Mouse (Mus musculus): Measurements from ENCODE around the gene Cox11. TPM values are rescaled to one million over a fixed set of nuclear protein-coding genes. Genes with fewer than 3 reads are reported as not detected.

Cox11 gene
- total RNA-seq, 2 experiments from 2014 or later: 25.2 to 25.9 TPM

DNA sequence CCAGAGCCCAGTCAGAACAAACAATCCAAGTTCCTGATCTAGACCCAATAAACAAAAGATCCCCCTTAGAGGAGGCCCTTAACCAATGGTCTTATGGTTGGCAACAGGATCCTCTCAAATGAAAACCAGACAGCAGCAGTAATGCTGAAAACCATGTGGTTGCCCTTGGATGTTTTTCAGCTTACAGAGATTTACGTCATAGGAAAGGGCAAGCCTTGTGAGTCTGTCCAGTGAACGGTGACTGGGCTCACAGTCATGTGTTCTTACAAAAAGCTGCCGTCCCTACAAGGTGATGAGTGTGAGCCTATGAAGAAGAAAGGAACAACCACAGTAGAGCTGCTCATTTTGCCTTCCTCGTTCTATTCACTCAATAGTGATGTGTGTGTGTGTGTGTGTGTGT lies 22.7 kb downstream of the Cox11 start:
- intact Hi-C loops (cut with DNase I): no loop called here
- DNase-seq (ENCODE audit: low spot score in 2 of 2): no peak

DNA sequence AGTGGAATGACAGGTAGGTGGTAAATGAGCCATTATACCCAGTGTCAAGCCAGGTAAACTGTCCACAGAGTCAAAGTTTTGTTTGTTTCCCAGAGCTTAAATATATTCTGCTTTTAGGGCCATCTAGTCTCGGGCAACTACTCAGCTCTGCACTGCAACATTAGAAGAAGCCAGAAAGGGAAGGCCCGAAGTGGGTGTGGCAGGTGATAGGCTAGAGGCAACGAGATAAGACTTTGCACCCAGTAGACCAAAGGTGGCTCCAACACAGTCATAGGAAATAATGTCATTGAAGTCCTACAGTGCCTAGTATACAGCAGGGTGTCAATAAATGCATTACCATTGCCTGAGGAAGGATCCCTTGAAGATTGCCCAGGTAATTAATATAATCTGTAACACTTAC lies 25.1 kb downstream of the Cox11 start:
- intact Hi-C loops (cut with DNase I): no loop called here
- no peak for DNase-seq (ENCODE audit: low spot score in 2 of 2)

DNA sequence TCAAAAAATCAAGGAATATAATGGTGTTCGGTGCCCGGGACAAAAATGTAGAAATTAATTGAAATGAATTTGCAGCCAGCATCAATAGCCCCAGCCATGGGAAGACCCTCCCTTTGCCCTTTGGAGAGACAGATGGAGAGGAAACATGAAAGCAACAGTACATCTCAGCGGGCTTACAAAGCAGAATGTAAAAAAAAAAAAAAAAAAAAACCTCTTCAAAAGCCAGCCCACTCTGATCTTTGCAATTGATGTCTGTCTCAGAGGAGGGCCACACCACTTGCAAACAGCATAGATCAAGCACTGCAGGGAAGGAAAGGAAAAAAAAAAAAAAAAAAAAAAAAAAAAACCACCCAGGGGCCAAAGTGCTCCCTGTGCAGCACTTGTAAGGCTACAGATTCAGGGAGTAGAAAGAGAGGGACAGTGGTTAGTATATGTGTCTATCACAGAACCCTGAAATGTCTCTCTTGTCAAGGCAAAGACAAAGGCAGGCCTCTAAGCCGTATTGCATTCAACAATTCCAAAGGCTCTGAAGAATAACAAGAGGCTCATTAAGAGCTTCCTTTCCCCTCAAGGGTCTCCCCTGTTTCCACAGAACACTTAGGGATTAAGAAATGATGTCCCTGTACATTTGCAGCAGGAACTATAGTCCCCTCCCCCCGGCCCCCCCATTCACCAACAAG lies 25.8 kb downstream of the Cox11 start:
- intact Hi-C loops (cut with DNase I): no loop called here

DNA sequence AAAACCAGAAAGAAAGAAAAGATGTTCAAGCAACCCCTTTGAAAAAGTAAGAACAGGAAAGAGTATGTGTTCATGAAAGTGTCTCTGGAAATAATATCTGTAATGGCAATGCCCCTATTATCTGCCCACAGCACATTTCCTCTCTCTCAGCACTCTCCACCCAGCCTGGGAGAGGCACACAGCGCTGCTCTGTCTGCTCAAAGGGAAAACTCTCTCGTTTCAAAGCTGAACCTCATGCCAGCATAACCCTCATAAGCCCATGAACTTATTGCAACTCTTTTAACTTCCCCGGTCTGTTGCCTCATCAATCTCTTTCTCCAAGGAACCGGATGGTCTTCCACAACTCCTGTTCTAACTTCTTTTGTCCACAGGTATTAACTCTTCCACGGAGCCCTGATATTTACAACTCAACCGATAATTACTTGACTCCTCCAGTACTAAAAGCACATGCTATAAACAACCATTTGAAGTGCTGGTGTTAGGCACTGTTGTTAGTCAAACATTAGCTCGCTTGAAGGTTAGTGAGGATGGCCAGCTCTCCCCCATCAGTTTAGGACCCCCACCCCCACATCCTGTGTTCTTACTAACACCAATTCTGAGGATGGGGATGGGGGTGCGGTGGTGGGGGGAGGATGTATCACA lies 26.5 kb downstream of the Cox11 start:
- intact Hi-C loops (cut with DNase I): no loop called here
- no peak for DNase-seq (ENCODE audit: low spot score in 2 of 2)

More for the DNA sequence above, 25.8 kb downstream of the Cox11 start:
- DNase-seq (ENCODE audit: low spot score in 2 of 2): no peak

DNA sequence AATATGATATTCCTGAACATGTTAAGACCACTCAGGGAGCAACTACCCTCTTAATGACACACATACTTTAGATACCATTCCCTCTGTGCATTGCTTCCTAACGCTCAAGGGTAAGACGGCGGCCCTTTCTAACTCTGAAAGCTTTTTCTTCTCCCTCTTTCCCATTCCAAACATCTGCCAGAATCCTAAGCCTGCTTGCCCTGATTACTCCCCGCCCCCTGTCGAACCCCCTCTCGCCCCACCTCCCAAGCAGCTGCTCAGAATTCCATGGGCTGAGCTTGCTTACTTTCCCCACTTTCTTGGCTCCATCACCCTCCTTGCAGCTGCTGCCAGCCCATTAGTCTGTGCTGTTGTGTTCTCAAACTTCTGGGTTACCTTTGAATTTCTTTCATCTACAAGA lies 27.2 kb downstream of the Cox11 start:
- intact Hi-C loops (cut with DNase I): no loop called here
- peak; percentile 35 to 41 for DNase-seq (ENCODE audit: low spot score in 2 of 2)

DNA sequence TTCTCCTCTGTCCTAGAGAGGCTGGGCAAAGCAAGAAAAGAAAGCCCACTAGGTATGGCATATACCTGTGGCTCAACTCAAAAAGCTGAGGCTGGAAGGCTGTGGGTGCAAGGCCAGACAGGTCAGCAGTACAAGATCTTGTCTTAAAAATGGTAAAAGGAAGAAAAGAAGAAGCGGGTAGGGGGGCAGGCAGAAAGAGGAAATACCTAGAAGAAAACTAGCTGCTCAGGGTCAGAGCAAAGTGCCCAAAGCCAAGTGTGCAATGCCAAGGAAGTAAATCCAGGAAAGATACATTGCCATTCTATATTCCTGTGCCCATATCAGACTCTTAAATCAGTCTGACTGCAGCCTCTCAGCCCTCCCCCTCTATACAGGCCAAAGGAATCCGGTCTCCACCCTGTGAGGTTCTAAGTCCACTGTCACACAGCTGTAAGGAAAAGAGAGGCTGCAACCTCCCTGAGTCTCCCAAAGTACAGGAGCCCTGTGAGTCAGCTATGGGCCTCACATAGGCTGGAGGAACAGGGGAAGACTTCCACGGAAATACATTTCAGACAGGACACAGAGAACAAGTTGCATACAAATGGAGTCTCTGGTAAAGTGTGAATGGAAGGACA lies 28.3 kb downstream of the Cox11 start:
- no peak for DNase-seq (ENCODE audit: low spot score in 2 of 2)
- intact Hi-C loops (cut with DNase I): no loop called here

DNA sequence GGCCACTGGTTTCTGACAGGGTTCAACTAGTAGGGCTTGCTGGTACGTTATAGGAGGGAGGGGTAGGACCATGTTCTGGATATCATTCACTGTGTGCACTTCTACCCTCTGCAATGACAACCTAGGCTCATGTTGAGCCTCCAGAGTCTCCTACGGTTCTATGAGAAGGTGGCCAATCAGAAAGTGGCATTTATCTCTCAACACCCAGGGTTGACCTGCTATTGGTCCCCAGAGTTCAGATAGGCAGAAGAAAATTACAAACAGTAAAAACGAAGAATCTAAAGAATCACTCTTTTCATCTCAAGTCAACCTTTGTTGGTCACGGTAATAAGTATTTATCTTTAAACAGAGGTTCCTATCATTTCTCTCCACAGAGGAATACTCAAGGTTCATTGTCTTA lies 28.9 kb downstream of the Cox11 start:
- intact Hi-C loops (cut with DNase I): no loop called here

DNA sequence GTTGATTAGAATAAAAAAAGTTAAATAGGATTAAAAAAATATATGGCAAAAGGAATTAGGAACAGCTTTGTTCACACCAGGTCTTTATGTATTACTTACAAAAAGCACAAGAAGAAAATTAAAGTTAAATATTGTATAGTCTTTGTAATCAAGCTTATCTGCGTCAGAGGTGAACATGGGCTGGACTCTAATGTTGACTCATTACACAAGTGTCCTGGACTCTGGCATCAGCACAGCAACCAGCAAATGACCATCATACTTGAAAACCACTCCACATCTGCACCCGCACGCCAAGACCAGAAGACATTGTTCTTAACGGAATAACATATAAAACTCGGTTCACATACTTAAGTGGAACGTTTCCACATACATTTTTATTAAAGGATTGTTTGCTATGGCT lies 29.4 kb downstream of the Cox11 start:
- DNase-seq (ENCODE audit: low spot score in 2 of 2): no peak
- intact Hi-C loops (cut with DNase I): no loop called here

More for the DNA sequence above, 28.9 kb downstream of the Cox11 start:
- DNase-seq (ENCODE audit: low spot score in 2 of 2): no peak

DNA sequence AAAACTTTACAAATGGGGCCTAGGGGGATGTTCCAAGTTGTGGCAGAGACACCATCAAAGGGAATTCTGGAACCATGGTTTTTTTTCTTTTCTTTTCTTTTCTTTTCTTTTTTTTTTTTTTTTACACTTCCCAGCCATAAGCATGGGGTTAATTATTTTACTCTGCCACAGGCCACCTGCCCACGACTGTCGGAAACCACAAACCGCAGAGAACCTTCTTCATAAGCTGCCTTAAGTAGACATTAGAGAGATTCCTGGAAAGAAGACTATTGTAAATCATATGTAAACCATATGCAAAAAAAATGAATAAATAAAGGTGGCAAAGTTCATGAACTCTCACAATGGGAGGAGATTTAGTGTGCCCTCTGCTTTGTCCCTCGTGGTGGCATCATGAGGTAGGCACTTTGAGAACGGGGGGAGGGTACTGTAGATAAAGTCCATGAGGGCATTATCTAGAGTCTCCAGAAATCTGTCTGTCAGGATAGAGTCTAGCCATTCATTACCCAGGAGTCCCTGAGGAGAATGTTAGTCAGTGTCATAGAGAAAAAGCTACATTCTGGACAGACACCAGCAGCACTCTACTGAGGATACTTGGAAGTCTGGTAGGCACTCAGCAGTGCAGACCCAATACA lies 37.6 kb downstream of the Cox11 start:
- intact Hi-C loops (cut with DNase I): no loop called here
- no peak for DNase-seq (ENCODE audit: low spot score in 2 of 2)

DNA sequence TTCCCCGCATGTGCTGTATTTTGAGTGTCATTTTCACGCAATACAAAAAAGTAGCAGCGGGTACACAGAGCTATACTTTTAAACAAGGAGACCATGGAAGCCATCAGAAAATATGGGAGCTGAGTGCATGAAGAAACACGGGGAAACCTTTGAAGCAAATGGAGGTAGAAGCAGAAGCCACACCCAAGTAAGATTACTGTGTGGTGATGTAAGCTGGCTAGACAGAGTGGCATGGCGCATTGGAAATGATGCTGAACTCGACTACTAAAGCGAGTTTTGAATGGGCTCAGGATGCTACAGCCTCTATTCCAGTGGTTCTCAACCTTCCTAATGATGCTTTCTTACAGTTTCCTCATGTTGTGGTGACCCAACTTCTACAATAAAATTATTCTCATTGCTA lies 39.1 kb downstream of the Cox11 start:
- DNase-seq (ENCODE audit: low spot score in 2 of 2): no peak
- intact Hi-C loops (cut with DNase I): no loop called here

DNA sequence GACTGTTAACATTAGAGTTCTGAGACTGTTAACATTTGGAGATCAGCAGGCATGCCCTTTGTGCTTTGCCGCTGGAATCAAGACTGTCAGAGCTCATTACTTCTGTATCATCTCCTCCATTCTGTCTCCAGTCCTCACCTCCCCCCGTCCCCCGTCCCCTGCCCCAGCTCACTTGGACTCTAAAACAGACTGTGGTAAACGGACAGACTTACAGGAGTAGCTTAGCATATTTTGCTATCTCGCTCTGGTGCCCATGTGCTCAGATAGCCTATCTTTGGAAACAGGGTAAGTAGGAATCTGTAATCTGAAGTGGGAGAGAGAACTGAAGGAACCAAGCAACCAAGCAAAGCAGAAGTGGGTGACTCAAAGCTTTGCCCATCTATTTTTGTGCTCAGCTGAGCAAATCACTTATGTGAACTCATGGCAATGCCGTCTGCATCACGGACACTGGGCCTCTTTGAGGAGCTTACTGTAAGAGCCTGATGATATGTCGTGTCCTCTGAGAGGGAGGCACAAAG lies 39.9 kb downstream of the Cox11 start:
- intact Hi-C loops (cut with DNase I): no loop called here
- DNase-seq (ENCODE audit: low spot score in 2 of 2): peak; percentile 53 to 76

DNA sequence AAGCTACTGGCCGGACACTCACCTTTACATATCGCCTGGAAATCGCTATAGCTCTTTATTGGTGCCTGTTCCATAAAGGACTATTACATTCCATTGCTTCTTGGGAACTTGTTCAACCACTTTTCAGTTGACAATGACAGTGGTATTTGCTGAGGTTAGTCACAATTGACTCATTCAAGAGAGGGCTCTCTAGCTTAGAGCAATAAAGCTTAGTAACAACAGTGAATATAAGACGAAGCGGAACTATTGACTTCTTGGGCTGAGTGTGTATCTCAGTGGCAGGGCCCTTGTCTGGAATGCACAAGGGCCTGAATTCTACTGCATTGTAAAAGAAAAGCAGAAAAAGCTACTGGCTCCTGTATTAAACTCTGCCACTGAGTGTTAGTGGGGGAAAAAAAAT lies 40.6 kb downstream of the Cox11 start:
- intact Hi-C loops (cut with DNase I): no loop called here
- no peak for DNase-seq (ENCODE audit: low spot score in 2 of 2)

DNA sequence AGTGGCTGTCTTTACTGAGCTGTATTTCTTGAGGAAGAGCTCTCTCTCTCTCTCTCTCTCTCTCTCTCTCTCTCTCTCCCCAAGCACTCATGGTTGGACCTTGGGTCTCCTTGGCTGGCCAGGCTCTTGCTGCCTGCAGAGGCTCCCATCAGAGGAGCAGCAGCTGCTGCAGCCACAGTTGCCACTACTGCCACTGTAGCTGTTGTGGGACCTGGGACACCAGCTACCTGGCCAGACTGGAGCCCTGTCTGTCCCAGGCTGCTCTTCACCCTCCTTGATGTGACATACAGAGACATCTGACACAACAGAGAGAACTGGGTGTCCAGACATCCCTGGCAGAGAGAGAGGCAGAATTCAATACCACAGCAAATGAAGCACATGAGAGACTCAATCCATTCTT lies 43.2 kb downstream of the Cox11 start:
- no peak for DNase-seq (ENCODE audit: low spot score in 2 of 2)
- intact Hi-C loops (cut with DNase I): no loop called here

DNA sequence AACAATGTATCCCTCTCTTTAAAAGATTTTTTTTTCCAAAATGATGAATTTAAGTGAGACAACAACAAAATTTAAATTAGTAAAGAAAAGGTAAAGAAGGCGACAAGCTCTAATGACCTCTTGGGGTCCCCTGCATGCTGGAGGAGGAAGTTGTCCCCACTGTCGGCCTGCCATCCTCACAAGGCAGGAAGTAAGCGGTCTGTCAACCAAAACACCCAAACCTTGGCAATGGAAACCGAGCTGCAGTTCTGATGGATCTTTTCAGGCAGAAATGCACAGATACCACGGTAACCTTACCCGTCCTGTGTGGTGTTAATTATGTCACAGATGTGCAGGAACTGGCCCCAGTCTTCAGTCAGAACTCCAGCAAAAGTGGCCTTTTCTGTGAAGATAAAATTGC lies 46.8 kb downstream of the Cox11 start:
- no peak for DNase-seq (ENCODE audit: low spot score in 2 of 2)
- intact Hi-C loops (cut with DNase I): no loop called here

DNA sequence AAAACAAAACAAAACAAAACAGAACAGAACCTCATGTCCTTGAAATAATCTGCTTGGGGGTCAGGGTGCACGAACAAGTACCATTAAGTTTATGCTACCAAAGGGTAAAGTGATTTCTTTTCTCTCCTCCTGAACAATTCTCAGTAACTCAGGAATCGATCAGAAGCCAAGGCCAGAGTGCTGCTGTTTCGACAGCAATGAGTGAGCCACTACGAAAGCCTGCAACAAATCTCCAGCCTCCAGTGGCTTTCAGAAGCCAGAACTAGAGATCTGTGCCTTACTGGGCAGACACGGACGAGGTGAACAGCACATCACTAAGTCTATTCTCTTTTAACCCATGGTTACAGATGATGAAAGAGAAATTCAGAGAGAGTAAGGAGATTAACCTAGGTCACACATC lies 47.2 kb downstream of the Cox11 start:
- DNase-seq (ENCODE audit: low spot score in 2 of 2): no peak
- intact Hi-C loops (cut with DNase I): no loop called here

DNA sequence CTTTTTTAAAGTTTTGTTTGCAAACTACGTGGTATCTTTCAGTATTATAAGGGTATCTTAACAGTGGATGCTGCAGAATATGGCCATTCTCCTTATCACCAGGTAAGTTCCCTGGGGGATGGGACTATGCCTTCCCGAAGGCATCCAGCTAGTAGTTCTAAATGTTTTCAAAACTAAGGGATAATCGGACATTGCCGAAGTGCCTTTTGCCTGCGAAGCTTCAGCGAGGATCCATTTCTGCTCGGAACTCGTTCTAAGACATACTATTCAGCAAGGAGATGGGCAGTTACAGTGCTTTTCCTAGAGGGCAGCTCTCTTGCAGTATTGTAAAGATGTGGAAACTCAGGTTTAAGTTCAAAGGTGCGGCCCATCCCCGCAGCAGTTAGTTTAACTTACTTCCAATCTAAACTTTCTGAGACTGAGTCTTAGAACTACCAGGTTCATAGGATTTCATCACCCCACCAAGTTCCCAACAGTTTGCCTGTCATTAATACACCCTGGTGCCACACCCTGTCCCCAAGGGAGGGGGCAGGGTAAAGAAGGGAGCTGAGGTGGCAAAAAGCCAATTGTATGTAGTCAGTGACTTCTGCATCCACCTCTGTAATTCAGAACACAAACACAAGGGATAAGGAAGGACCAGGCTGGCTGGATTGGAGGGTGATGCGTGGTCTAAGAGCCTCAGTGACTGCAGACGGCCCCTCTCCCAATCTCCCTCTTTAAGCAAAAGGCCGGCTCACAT lies 48.5 kb downstream of the Cox11 start:
- intact Hi-C loops (cut with DNase I): no loop called here
- no peak for DNase-seq (ENCODE audit: low spot score in 2 of 2)

DNA sequence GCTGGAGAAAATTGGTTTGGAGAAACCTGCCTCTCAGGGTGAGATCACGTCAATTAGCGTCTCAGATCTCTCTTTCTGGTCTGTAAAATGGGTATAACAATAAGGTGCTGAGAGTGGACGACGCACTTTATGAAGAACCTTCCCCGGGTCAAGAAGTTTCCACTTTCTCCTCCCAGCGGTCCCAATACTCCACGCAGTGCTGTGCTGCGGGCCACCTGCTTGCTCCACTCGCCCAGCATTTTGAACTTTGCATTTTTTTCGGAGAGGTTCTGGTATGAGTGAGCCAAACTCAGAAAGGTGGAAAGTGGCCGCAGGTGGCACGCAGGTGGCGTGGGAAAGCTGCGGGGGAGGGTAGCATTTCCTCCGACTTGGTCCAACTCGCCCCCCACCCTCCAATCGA lies 49.1 kb downstream of the Cox11 start:
- intact Hi-C loops (cut with DNase I): no loop called here
- no peak for DNase-seq (ENCODE audit: low spot score in 2 of 2)

DNA sequence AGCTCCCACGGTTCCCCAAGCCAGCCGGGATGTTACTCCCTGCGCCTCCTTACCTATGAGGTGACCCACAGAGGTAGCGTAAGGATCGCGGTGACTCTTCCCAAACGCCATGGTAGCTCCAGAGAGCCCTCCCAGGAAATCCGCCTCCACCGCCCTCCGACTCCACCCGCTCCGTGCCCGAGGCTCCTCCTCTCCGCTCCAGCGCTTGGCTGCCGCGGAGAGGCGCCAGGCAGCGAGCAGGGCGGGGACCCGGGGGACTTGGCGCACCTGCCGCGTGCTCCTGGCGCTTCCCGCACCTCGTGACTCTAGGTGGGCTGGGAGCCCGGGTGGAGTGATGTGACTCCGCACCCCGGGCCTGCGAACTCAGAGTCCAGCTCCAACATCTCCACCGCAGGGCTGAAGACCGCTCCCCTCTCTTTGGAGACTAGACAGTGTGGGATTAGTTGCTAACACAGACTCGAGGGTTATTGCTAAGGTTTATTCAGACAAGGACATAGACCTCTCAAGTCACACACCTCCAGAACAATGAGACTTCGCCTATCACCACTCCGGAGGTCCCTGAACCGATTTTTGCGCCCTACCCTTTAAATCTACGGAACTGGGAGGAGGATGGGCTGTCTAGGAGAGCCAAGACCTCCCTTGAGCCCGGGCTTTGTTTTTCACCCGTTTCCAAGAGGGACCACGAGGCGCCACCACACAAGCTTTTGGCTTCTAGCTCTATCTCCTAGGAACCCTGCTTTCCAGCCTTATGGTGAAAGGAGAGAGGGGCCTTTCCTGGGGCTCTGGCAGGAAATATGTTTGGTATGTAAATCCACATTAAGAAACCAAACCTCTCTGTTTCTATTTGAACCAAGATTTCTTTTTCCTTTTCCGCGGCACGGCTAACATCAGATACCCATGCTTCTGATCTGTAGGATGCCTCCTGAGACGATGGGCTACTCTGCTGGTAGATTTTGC lies 49.8 kb downstream of the Cox11 start, which contains the start of gene Tom1l1:
Gene Tom1l1, minus strand, starts transcription at position 907 of the 957 bp plus-strand sequence.
- intact Hi-C loops (cut with DNase I): no loop called here
- peak; percentile 69 to 79 for DNase-seq (ENCODE audit: low spot score in 2 of 2)

Measured in left cerebral cortex, postnatal 14 days (tissue).